Mouse (Mus musculus) left cerebral cortex, adult 11 months (tissue): Measurements from ENCODE around the gene Gpr157.

Experiments used
- DNase-seq: peaks from one replicate; pipeline ENCODE4 v3.0.0; 2022; ENCODE audit warnings: low spot score

Gene Gpr157

DNA sequence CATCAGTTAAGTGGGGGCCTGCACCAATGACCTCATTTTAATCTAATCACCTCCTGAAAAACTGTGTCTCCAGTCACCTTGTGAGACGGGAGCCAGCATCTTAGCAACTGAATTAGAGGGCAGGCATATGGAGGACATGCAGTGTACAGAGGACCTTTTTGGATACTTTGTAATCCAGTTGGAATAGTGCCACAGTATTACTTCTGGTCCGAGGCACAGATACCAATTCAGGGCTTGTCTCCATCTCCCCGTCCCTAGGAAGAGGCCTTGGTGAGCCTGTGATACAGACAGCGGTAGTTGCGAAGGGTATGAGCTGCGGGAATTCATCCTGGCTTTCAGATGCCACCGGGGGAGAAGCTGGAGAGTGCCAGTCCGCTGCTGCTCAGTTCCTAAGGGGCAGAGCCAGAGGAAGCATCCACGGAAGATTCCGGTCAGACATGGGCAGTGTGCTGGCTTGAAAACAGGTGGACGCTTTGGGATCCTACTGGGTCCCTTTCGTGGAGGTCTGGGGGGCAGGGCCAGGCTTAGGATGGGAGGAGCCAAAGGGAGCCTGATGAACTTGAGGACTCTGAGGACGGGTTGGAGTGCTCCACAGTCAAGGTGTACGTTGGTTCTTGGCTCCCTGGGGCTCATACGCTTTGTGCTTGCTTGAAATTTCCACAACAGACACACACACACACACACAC is 14.6 kb upstream of the Gpr157 start:
- DNase-seq, result no peak

- DNase-seq, result no peak
These were observed 14.1 kb upstream of the Gpr157 start for GRCm38 (mm10) chr4:150073102-150073473.

DNA sequence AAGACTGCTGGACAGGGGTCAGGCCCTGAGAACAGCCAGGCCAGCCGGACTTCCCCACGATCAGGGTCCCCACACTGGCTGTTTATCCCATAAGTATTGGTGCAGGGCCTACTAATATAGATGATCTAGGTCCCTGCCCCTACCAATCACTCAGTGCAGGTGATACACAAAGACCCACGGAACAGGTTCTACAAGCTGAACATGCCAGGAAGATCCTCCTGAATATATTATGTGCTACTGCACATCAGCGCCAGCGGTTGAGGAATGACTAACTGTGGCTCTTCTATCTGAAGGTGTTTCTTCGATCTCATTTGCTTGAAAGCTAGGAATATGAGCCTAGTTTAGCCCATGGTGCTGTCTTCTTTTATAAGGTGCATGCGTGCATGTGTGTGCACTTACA is 11.8 kb upstream of the Gpr157 start:
- no peak for DNase-seq

DNA sequence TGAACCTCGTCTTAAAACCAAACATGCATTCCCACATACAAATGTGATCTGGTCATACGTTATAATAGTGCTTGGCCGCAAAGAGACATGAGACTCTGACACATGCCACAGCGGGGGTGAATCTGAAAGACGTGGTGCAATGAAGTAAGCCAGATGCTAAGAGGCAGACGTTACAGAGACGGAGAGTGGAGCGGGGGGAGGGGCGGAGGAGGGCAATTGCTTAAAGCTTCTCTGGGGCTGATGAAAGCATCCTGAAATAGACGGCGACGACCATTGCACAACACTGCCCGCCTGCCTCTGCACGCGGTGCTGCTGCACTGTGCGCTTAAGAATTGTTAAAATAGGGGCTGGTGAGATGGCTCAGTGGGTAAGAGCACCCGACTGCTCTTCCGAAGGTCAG is 11.0 kb upstream of the Gpr157 start:
- no peak for DNase-seq

DNA sequence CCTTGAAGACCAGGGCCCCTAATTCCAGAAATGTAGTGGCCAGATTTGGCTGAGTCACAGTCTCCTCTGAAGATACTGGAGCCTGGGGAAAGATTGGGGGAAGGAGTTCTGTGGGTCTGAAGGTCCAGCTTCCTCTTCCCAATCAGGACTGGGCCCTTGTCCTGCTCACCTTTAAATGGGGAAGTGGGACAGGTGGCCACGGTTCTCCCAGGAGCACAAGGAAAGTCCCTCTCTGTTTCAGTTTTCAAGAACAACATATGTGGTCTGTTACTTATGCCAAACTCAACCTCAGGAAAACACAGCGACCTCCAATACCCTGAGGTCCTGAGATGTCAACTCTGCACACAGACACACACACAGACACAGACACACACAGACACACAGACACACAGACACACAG is 8.5 kb upstream of the Gpr157 start:
- DNase-seq, result no peak

DNA sequence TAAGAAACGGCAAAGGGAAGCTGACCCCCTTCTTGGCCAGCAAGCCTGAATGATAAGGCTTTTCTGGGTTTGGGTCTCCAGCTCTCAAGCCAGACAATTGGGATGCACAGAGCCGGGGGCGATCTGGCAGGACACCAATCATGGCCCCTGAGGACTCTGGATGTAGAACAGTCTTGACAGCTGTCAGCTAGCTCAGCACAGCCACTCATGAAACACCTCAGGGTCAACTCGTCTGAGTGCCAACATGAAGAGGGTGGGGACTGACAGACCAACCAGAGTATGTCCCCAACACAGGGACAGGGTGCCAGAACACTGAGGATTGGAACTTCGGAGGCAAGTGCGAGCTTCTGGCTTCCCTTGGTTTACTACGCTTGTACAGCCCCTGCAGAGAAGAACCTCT is 7.9 kb upstream of the Gpr157 start:
- no peak for DNase-seq

DNA sequence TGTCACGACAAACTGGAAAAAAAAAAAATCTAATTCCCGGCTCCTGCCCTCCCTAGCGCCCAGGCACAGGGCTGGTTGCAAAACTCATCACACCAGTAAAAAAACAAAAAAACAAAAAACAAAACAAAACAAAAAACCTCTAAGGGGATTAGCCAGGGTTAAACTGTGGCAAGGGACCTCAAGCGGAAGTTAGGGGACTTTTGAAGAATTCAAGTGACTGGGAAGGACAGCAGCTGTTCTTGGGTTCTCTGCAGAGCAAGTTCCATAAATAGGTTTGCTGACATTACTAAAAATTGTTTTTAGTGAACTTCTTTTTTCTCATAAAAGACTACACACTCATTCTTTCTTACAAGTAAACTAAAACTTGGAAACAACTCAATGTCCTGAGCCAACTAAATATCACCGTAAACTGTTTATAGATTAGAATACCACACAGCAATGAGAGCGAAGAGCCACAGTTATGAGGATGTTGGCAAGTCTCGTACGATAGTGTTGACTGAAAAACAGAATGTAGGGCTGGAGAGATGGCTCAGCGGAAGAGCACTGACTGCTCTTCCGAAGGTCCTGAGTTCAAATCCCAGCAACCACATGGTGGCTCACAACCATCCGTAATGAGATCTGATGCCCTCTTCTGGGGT is 6.7 kb upstream of the Gpr157 start:
- DNase-seq, result no peak

DNA sequence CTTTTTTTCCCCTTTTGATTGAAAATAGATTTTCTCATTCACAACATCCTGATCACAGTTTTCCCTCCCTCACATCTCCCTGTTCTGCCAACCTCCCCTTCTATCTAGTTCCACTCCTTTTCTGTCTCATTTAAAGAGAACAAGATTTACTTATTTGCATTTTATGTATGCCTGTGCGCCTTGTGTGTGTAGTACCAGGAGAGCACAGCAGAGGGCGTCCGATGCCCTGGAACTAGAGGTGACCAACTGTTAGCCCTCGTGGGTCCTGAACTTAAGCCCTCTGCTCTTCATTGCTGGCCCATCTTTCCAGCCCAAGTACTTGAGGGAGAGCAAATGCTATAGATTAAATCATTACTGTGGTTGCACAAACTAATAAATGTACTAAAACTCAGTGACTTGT is 1.8 kb upstream of the Gpr157 start:
- DNase-seq, result no peak

GRCm38 (mm10) chr4:150086841-150087160 is 364 bp upstream of the Gpr157 start:
- no peak for DNase-seq

GRCm38 (mm10) chr4:150087890-150088530 is 845 bp downstream of the Gpr157 start:
- DNase-seq, result no peak

DNA sequence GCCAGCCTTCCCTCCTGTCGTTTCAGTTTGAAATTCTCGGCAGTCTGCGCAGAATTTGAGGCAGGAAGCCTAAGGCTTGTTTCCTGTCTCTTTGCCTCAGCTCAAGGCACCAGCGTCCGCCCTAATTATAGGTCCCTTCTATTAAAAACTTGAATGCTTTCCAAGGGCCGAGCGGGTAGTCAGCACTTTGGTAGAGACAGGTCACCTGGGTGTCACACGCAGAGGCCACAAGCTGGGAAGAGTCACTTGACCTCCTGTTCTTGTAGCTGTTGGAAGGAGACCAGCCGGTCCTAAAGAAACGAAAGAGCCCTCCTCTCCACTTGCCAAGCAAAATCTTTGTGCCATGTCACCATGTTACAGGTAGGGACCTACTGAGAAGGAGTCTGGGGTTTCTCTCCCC is 2.0 kb downstream of the Gpr157 start:
- DNase-seq, result no peak

- no peak for DNase-seq
These were observed 4.9 kb downstream of the Gpr157 start for GRCm38 (mm10) chr4:150091887-150092582.

DNA sequence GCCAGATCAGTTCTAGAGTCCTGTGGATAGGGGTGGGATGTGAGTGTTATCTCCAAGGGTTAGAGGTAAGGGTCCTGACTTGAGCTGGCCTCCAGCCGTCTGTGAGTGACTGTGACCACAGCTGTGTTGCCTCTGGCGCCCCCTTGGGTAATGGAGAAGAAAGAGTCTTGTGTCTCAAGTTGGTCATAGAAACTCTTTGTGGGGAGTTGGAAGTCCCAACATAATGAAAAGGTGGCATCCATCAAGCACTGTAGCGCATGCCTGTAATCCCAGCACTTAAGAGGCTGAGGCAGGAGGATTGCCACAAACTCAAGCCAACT is 5.4 kb downstream of the Gpr157 start:
- DNase-seq, result no peak

GRCm38 (mm10) chr4:150093560-150094462 is 6.6 kb downstream of the Gpr157 start:
- no peak for DNase-seq

DNA sequence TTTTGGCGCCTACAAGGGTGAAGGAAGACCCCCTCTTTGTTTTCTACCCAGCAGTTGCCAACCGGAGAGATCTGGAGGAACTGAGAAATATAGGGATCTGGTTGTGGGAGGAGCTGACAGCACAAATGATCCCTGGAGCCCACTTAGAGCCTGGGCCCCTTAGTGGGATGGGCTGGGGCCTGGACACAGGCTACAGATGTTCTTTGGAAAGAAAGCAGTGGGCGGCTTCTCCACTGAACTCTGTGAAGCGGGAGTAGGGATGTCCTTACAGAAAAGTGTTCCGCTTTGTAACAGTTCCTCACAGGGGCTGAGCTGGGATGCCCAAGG is 7.3 kb downstream of the Gpr157 start:
- DNase-seq, result no peak

- DNase-seq, result no peak
These were observed 9.1 kb downstream of the Gpr157 start for GRCm38 (mm10) chr4:150096309-150096708.

DNA sequence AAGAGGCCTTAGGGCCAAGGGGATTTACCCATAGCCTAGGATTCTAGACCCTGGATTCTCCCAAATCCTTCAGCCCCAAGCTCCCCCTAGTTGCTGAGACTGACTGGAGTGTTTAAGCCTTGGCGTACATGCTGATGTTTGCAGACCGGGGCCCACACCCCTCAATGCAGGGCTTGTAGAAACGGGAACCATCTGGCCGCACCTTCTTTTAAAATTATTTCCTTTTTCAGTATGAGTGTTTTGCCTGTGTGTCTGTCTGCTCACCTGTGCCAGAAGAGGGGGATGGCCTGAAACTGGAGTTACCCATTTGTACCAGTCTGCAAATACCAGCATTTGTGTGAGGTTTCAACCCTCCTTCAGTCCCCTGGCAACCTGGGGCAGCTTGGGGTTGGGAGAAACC is 10.7 kb downstream of the Gpr157 start:
- DNase-seq, result no peak

- DNase-seq, result peak; percentile 64
These were observed 11.7 kb downstream of the Gpr157 start for GRCm38 (mm10) chr4:150098880-150099279.

GRCm38 (mm10) chr4:150102822-150103221 is 15.7 kb downstream of the Gpr157 start:
- no peak for DNase-seq

DNA sequence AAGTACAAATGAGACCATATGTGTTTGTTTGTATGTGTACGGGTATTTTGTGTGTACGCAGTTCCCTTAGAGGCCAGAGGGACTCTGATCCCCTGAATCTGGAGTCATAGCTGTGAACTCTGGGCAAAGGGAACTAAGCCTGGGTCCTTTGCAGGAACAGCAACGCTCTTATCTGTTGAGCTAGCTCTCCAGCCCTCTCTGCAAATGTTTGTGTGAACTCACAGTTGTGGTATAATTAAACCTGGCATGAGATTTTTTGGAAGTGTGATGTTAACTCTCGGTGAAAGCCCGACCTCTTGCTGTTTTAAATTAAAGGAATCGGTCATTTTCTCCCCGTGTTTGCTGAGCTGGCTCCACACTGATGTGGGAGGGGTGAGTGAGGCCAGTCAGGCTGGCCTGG is 18.5 kb downstream of the Gpr157 start:
- no peak for DNase-seq

DNA sequence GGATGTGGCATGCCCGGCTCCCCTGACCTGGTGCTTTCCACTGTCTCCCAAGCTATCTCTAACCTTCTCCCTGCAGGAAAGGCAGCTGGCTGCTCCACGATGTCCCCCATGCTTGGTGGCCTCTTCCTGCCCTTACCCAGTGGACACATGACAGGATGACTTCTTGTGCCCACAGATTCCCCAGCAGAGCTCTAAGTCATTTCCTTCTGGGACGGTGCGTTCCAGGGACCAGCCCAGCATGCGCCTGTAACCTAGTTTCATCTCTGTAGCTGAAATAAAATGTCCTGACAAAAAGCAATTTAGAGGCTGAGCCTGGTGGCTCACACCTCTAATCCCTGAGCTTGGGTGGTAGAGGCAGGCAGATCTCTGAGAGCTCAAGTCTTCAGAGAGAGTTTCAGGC is 19.5 kb downstream of the Gpr157 start:
- DNase-seq, result no peak

GRCm38 (mm10) chr4:150109636-150110035 is 22.5 kb downstream of the Gpr157 start:
- DNase-seq, result no peak

DNA sequence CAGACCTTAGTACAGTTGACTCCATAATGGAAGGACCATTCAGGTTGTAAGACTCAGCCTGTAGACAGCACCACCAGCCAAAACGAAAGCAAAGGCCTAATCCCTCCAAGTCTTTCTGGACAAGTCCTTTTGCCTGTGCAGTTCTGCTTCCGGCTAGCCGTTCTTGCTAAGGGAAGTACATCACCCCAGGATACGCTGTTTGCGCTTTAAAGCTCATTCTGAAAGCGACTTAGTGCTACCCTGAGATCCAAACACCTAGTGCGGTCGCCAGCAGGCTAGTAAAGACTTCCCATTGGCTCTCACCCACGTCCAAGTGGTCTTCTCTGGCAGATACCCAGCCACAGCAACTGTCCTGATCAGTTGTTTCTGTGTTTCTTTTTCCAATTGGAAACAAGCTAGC is 23.2 kb downstream of the Gpr157 start:
- no peak for DNase-seq
